Mouse (Mus musculus): ENCODE measurements around the gene Olfr1474. TPM values are rescaled to one million over a fixed set of nuclear protein-coding genes. Genes with fewer than 3 reads are reported as not detected.
"Not testable (repeated sequence)": the region's sequence is repeated elsewhere in the genome, so short reads cannot be mapped to it uniquely, and the experiment has no call there.

Gene Olfr1474
- polyA plus RNA-seq (2016; fragmentation: Nextera tagmentation; extraction: Ambion mirVana): not detected in 2 replicates

GRCm38 (mm10) chr19:13469265-13469664 is at the start of gene Olfr1474:
Olfr1474 (plus strand) TSS chr19:13469565.
- not testable (repeated sequence) for H3K4me3 ChIP-seq; H3K4me2 ChIP-seq (replicated peaks); H3K9ac ChIP-seq; ATAC-seq (ENCODE audit: low FRiP score); H3K4me1 ChIP-seq; H3K36me3 ChIP-seq; H3K27me3 ChIP-seq; H3K9me3 ChIP-seq (replicated peaks); H3K27ac ChIP-seq
- 80% methylated on average over 4 of the region's 4 CpGs for WGBS

- not testable (repeated sequence) for H3K9ac ChIP-seq; H3K4me1 ChIP-seq; H3K36me3 ChIP-seq; H3K4me2 ChIP-seq (replicated peaks); H3K4me3 ChIP-seq; H3K27ac ChIP-seq; ATAC-seq (ENCODE audit: low FRiP score); H3K27me3 ChIP-seq
- H3K9me3 ChIP-seq (replicated peaks): peaks cover 12% of the 10 kb centered on the region; the same call in 1 of the 2 replicates
- 75% methylated on average over 2 of the region's 2 CpGs for WGBS
These were observed 26.3 kb upstream of the Olfr1474 start, which contains the start of gene Olfr1471 for GRCm38 (mm10) chr19:13443109-13443508. Olfr1471 (plus strand) TSS chr19:13443409.

- no peaks in the 10 kb centered on the region for H3K27me3 ChIP-seq
- no peak within 1 kb of the TSS for H3K4me3 ChIP-seq
- no peak for ATAC-seq (ENCODE audit: low FRiP score)
- H3K4me2 ChIP-seq (replicated peaks): no peak within 1 kb of the TSS
- no peaks in the 10 kb centered on the region for H3K36me3 ChIP-seq
- 75% methylated on average over 1 of the region's 1 CpGs for WGBS
- no peak within 1 kb of the TSS for H3K27ac ChIP-seq
- H3K9ac ChIP-seq: no peak within 1 kb of the TSS
- 0 out of 2 replicates have a peak, but pooled peaks cover 2% of the 10 kb centered on the region for H3K9me3 ChIP-seq (replicated peaks)
- no peaks in the 10 kb centered on the region for H3K4me1 ChIP-seq
These were observed 13.4 kb upstream of the Olfr1474 start, which contains the start of gene Olfr1472 for GRCm38 (mm10) chr19:13455986-13456385. Olfr1472 (minus strand) TSS chr19:13456086.

- H3K9ac ChIP-seq: no peak within 1 kb of the TSS
- no peak within 1 kb of the TSS for H3K4me2 ChIP-seq (replicated peaks)
- no peaks in the 10 kb centered on the region for H3K4me1 ChIP-seq
- H3K36me3 ChIP-seq: no peaks in the 10 kb centered on the region
- H3K4me3 ChIP-seq: no peak within 1 kb of the TSS
- ATAC-seq (ENCODE audit: low FRiP score): no peak
- H3K9me3 ChIP-seq (replicated peaks): no peaks in the 10 kb centered on the region
- H3K27ac ChIP-seq: no peak within 1 kb of the TSS
- no peaks in the 10 kb centered on the region for H3K27me3 ChIP-seq
These were observed 10.7 kb downstream of the Olfr1474 start, which contains the start of gene Olfr1475 for GRCm38 (mm10) chr19:13480096-13480495. Olfr1475 (minus strand) TSS chr19:13480196.

GRCm38 (mm10) chr19:13500246-13500645 is 30.9 kb downstream of the Olfr1474 start, which contains the start of gene Olfr1477:
Olfr1477 (plus strand) TSS chr19:13500546.
- Histone ChIP-seq H3K4me1 (no peaks in the 10 kb centered on the region), H3K27ac (no peak within 1 kb of the TSS), H3K27me3 (no peaks in the 10 kb centered on the region), H3K9ac (no peak within 1 kb of the TSS), H3K4me3 (no peak within 1 kb of the TSS), H3K9me3 (replicated peaks) (peaks cover 11% of the 10 kb centered on the region), H3K36me3 (no peaks in the 10 kb centered on the region), H3K4me2 (replicated peaks) (no peak within 1 kb of the TSS)
- ATAC-seq (ENCODE audit: low FRiP score): no peak
- WGBS: 80% methylated on average over 3 of the region's 3 CpGs

Other genes with a start within 250 kb of the Olfr1474 start
- gene Olfr1463, start 238.2 kb upstream of the Olfr1474 start, polyA plus RNA-seq (2016; fragmentation: Nextera tagmentation; extraction: Ambion mirVana): not detected in 2 replicates
- not detected in 2 replicates for gene Olfr1465, start 154.0 kb upstream of the Olfr1474 start, polyA plus RNA-seq (2016; fragmentation: Nextera tagmentation; extraction: Ambion mirVana)
- gene Olfr1466, start 130.7 kb upstream of the Olfr1474 start, polyA plus RNA-seq (2016; fragmentation: Nextera tagmentation; extraction: Ambion mirVana): not detected in 2 replicates
- gene Olfr1467, start 107.3 kb upstream of the Olfr1474 start, polyA plus RNA-seq (2016; fragmentation: Nextera tagmentation; extraction: Ambion mirVana): not detected in 2 replicates
- not detected in 2 replicates for gene Olfr1469, start 61.7 kb upstream of the Olfr1474 start, polyA plus RNA-seq (2016; fragmentation: Nextera tagmentation; extraction: Ambion mirVana)
- not detected in 2 replicates for gene Olfr1471, start 26.2 kb upstream of the Olfr1474 start, polyA plus RNA-seq (2016; fragmentation: Nextera tagmentation; extraction: Ambion mirVana)
- gene Olfr1472, start 13.5 kb upstream of the Olfr1474 start, polyA plus RNA-seq (2016; fragmentation: Nextera tagmentation; extraction: Ambion mirVana): not detected in 2 replicates
- gene Olfr1475, start 10.6 kb downstream of the Olfr1474 start, polyA plus RNA-seq (2016; fragmentation: Nextera tagmentation; extraction: Ambion mirVana): not detected in 2 replicates
- not detected in 2 replicates for gene Olfr1477, start 31.0 kb downstream of the Olfr1474 start, polyA plus RNA-seq (2016; fragmentation: Nextera tagmentation; extraction: Ambion mirVana)
- gene Olfr1480, start 58.3 kb downstream of the Olfr1474 start, polyA plus RNA-seq (2016; fragmentation: Nextera tagmentation; extraction: Ambion mirVana): not detected in 2 replicates
- not detected in 2 replicates for gene Olfr1484, start 113.9 kb downstream of the Olfr1474 start, polyA plus RNA-seq (2016; fragmentation: Nextera tagmentation; extraction: Ambion mirVana)
- gene Olfr1487, start 147.8 kb downstream of the Olfr1474 start, polyA plus RNA-seq (2016; fragmentation: Nextera tagmentation; extraction: Ambion mirVana): not detected in 2 replicates
- gene Olfr1489, start 162.1 kb downstream of the Olfr1474 start, polyA plus RNA-seq (2016; fragmentation: Nextera tagmentation; extraction: Ambion mirVana): not detected in 2 replicates
- not detected in 2 replicates for gene Olfr1490, start 181.5 kb downstream of the Olfr1474 start, polyA plus RNA-seq (2016; fragmentation: Nextera tagmentation; extraction: Ambion mirVana)
- not detected in 2 replicates for gene Olfr1491, start 227.7 kb downstream of the Olfr1474 start, polyA plus RNA-seq (2016; fragmentation: Nextera tagmentation; extraction: Ambion mirVana)